Mouse (Mus musculus): Measurements from ENCODE around the gene Mllt1. TPM values are rescaled to one million over a fixed set of nuclear protein-coding genes. Genes with fewer than 3 reads are reported as not detected.

Gene Mllt1
- total and polyA plus RNA-seq, 2 experiments from 2014 or later: 63.5 to 136 TPM

DNA sequence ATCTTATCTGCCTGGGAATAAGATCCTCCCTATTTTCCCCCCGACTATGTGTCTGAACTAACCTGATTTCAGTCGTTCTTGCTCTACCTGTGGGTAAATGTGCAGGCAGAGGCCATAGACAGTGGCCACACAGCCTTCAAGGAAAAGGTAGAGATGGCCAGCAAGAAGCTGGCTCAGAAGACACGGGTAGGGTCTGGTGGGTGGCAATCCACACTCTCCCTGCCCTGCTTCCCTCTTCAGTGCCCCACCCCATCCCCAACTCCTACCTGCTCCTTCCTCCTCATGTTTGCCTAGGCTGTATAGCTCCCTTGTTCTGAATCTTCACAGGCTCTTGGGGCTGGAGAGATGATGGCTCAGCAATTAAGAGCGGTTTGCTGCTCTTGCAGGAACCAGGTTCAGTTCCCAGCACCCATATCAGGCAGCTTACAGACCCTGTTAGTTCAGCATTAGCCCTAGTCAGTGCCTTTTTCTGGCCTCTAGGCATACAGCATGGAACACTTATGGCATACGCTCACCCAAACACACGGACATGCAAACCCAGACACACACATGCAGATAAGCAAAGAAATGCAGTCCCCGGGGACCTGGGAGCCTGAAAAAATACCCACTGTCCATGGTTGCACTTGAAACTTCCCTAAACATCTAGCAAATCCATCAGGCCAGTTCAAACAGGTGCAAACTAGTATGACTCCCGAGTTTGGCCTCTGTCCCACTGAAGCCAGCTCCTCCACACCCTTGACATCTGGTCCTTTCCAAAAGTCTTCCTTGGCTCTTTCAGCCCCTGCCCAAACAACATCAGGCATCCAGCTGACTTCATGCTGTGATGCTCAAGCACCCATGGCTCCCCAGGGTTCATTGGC, 41.5 kb upstream of the Mllt1 start:
- no peaks in the 10 kb centered on the region for H3K36me3 ChIP-seq (ENCODE audit: insufficient read depth, low read length)
- no peaks in the 10 kb centered on the region for H3K9me3 ChIP-seq (ENCODE audit: low read length)
- H3K4me1 ChIP-seq (ENCODE audit: insufficient read depth, low read length): no peaks in the 10 kb centered on the region
- no peak overlapping the region for H3K27ac ChIP-seq (ENCODE audit: low read depth, low read length)
- H3K4me3 ChIP-seq (ENCODE audit: low read depth, low read length): no peak overlapping the region
- TF ChIP-seq CTCF (IDR thresholded peaks at IDR 0.05): no peak
- no peak overlapping the region for H3K9ac ChIP-seq (replicated peaks; ENCODE audit: low read length, poor library complexity, severe bottlenecking)
- H3K27me3 ChIP-seq (ENCODE audit: insufficient read depth, low read length): no peaks in the 10 kb centered on the region
- WGBS: 83% methylated on average over 8 of the region's 8 CpGs
- no peak for ATAC-seq (ENCODE audit: low FRiP score)
- no peak for DNase-seq (ENCODE audit: low spot score)
- H3K4me2 ChIP-seq (ENCODE audit: low read depth, low read length, poor library complexity, severe bottlenecking): no peak overlapping the region

DNA sequence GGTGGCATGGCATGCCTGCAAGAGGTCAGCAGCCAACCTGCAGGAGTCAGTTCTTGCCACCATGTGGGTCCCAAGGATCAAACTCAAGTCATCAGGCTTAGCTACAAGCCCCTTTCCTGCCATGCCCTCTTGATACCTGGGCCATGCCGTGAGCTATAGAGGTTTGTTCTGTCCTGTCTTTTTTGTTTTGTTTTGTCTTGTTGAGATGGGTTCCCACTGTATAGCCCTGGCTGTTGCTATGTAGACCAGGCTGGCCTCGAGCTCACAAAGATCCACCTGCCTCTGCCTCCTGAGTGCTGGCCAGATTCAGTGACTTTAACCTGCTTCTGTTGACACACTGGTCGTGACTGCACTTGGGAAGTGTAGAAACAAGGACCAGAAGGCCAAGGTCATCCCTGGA, 40.2 kb upstream of the Mllt1 start:
- DNase-seq (ENCODE audit: low spot score): no peak
- Histone ChIP-seq H3K4me3 (ENCODE audit: low read depth, low read length) (no peak overlapping the region), H3K36me3 (ENCODE audit: insufficient read depth, low read length) (no peaks in the 10 kb centered on the region), H3K9me3 (ENCODE audit: low read length) (no peaks in the 10 kb centered on the region), H3K27ac (ENCODE audit: low read depth, low read length) (no peak overlapping the region), H3K9ac (replicated peaks; ENCODE audit: low read length, poor library complexity, severe bottlenecking) (no peak overlapping the region), H3K4me1 (ENCODE audit: insufficient read depth, low read length) (no peaks in the 10 kb centered on the region), H3K4me2 (ENCODE audit: low read depth, low read length, poor library complexity, severe bottlenecking) (no peak overlapping the region), H3K27me3 (ENCODE audit: insufficient read depth, low read length) (no peaks in the 10 kb centered on the region)
- TF ChIP-seq CTCF (IDR thresholded peaks at IDR 0.05): no peak
- no peak for ATAC-seq (ENCODE audit: low FRiP score)
- 73% methylated on average over 3 of the region's 3 CpGs for WGBS

DNA sequence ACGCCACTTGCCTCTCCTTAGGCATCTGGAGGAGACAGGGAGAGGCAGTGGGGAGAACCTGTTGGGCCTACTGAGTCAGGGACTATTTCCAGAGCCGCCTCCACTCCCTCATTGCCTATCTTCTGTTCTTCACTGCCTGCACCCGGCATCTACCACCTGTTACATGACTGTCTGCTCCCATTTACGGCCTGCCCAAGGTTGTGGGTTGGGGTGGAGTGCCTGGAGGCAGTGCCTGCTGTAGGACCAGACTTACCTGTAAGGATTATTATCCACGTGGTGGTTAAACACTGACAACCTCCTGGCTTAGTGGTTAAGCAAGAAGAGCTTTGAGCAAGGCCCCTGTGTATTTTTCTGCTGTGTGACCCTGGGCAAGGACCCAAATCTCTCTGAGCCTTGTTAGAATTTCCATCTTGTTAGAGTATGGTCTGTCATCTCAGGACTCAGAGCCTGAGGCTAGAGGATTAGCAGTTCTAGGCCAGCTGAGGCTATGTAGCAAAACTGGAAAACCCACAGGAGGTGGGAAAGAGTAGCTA, 39.6 kb upstream of the Mllt1 start:
- Histone ChIP-seq H3K9me3 (ENCODE audit: low read length) (no peaks in the 10 kb centered on the region), H3K4me1 (ENCODE audit: insufficient read depth, low read length) (no peaks in the 10 kb centered on the region), H3K27ac (ENCODE audit: low read depth, low read length) (no peak overlapping the region), H3K27me3 (ENCODE audit: insufficient read depth, low read length) (no peaks in the 10 kb centered on the region), H3K4me2 (ENCODE audit: low read depth, low read length, poor library complexity, severe bottlenecking) (no peak overlapping the region), H3K4me3 (ENCODE audit: low read depth, low read length) (no peak overlapping the region), H3K36me3 (ENCODE audit: insufficient read depth, low read length) (no peaks in the 10 kb centered on the region), H3K9ac (replicated peaks; ENCODE audit: low read length, poor library complexity, severe bottlenecking) (no peak overlapping the region)
- ATAC-seq (ENCODE audit: low FRiP score) (no peak), DNase-seq (ENCODE audit: low spot score) (no peak)
- TF ChIP-seq CTCF (IDR thresholded peaks at IDR 0.05): no peak
- 79% methylated on average over 5 of the region's 5 CpGs for WGBS

DNA sequence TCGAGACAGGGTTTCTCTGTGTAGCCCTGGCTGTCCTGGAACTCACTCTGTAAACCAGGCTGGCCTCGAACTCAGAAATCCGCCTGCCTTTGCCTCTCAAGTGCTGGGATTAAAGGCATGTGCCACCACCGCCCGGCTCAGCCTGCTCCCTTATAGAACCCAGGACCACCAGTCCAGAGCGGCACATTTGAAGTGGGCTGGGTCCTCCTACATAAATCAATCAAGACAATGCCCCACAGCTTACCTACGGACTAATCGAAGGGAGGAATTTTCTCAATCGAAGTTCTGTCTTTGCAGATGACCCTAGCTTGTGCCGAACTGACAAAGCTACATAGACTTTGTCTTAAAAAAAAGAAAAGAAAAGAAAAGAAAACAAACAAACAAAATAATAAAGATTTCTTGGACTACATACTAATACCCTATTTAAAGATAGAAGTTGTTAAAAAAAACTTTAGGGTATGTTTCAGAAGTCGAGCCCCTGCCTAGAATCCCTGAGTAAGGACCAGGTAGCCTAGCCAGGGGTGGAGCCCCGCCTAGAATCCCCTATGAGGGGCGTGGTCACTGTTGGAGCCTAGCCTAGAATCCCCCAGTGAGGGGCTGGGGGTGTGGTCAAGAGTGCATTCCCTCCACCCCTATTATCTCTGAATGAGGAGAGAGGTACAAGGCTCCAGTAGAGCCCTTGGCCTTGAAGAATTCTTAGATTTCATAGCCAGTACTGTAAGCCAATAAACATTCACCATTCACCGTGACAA, 38.9 kb upstream of the Mllt1 start:
- Histone ChIP-seq H3K36me3 (ENCODE audit: insufficient read depth, low read length) (no peaks in the 10 kb centered on the region), H3K4me3 (ENCODE audit: low read depth, low read length) (no peak overlapping the region), H3K27me3 (ENCODE audit: insufficient read depth, low read length) (no peaks in the 10 kb centered on the region), H3K4me1 (ENCODE audit: insufficient read depth, low read length) (no peaks in the 10 kb centered on the region), H3K9me3 (ENCODE audit: low read length) (no peaks in the 10 kb centered on the region), H3K4me2 (ENCODE audit: low read depth, low read length, poor library complexity, severe bottlenecking) (no peak overlapping the region), H3K27ac (ENCODE audit: low read depth, low read length) (no peak overlapping the region), H3K9ac (replicated peaks; ENCODE audit: low read length, poor library complexity, severe bottlenecking) (no peak overlapping the region)
- ATAC-seq (ENCODE audit: low FRiP score): no peak
- no peak for DNase-seq (ENCODE audit: low spot score)
- 70% methylated on average over 12 of the region's 14 CpGs for WGBS
- TF ChIP-seq CTCF (IDR thresholded peaks at IDR 0.05): no peak

DNA sequence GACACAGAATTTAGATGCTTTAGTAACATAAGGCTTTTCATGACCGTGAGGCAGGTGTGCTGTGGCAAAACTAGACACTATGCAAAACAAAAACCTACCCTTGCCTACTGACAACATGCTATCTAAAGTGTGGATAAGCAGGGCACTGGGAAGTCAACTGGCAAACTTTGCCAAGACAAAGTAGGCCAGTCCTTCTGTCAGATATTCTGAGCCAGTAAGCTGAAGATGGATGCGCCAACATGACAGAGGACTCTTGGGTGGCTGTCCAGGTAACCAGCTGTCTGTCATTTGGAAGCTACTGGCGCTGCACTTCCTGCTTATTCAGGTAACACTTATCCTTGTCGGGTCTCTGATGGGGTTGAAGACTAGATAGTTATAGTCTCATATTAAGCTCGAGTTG, 34.9 kb upstream of the Mllt1 start:
- DNase-seq (ENCODE audit: low spot score): no peak
- Histone ChIP-seq H3K9me3 (ENCODE audit: low read length) (no peaks in the 10 kb centered on the region), H3K4me2 (ENCODE audit: low read depth, low read length, poor library complexity, severe bottlenecking) (no peak overlapping the region), H3K27me3 (ENCODE audit: insufficient read depth, low read length) (no peaks in the 10 kb centered on the region), H3K36me3 (ENCODE audit: insufficient read depth, low read length) (no peaks in the 10 kb centered on the region), H3K27ac (ENCODE audit: low read depth, low read length) (no peak overlapping the region), H3K4me3 (ENCODE audit: low read depth, low read length) (no peak overlapping the region), H3K9ac (replicated peaks; ENCODE audit: low read length, poor library complexity, severe bottlenecking) (no peak overlapping the region), H3K4me1 (ENCODE audit: insufficient read depth, low read length) (no peaks in the 10 kb centered on the region)
- 75% methylated on average over 5 of the region's 5 CpGs for WGBS
- TF ChIP-seq CTCF (IDR thresholded peaks at IDR 0.05): no peak
- no peak for ATAC-seq (ENCODE audit: low FRiP score)

DNA sequence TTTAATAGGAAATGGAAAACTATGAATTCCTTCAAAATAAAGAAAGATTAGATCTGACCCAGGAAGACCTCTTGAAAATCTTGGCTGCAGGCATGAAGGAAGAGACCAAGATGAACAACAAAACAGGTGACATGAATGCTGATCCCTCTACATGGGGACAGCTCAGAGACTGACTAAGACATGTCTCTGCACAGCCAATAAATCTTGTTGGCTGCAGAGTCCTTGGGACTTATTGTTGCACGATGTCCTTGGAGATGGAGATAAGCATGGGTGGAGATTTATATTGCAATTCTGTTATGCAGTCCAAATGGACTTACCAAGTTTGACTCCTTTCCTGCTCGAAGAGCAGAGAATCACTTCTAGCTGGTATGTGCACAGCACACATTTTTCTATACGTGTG, 34.1 kb upstream of the Mllt1 start:
- Histone ChIP-seq H3K36me3 (ENCODE audit: insufficient read depth, low read length) (no peaks in the 10 kb centered on the region), H3K27me3 (ENCODE audit: insufficient read depth, low read length) (no peaks in the 10 kb centered on the region), H3K9ac (replicated peaks; ENCODE audit: low read length, poor library complexity, severe bottlenecking) (no peak overlapping the region), H3K4me3 (ENCODE audit: low read depth, low read length) (no peak overlapping the region), H3K9me3 (ENCODE audit: low read length) (no peaks in the 10 kb centered on the region), H3K4me1 (ENCODE audit: insufficient read depth, low read length) (no peaks in the 10 kb centered on the region), H3K4me2 (ENCODE audit: low read depth, low read length, poor library complexity, severe bottlenecking) (no peak overlapping the region), H3K27ac (ENCODE audit: low read depth, low read length) (no peak overlapping the region)
- no peak for DNase-seq (ENCODE audit: low spot score)
- no peak for ATAC-seq (ENCODE audit: low FRiP score)
- no peak for TF ChIP-seq CTCF (IDR thresholded peaks at IDR 0.05)
- WGBS: 64% methylated on average over 3 of the region's 3 CpGs
